Mouse (Mus musculus) hindlimb bud, embryonic 11.5 days (tissue): ENCODE data around the gene C1qtnf5.

Experiments used
- DNase-seq: peaks from one replicate; pipeline ENCODE4 v3.0.0-alpha.2; 2012; ENCODE audit warnings: low read depth, low spot score; ENCODE audit errors: extremely low spot score

The C1qtnf5 gene

DNA sequence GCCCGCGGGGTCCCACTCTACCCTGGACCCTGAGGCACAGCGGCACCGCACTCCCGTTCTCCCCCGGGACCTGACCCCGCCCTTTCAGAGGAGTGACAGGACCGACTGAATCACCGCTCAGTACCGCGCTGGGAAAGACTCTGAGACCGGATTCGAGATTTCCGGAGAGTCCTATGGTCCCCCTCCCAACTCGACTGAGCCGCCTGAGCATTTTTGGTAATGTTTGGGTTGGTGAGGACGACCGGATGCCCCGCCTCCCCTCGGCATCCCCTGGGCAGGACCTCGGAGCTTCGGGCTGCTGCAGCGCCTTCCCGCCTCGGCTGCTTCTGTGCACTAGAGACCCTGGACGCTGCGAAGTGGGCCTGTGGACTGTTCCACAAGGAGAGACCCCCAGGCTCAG lies 23.0 kb downstream of the C1qtnf5 start:
- DNase-seq: no peak

DNA sequence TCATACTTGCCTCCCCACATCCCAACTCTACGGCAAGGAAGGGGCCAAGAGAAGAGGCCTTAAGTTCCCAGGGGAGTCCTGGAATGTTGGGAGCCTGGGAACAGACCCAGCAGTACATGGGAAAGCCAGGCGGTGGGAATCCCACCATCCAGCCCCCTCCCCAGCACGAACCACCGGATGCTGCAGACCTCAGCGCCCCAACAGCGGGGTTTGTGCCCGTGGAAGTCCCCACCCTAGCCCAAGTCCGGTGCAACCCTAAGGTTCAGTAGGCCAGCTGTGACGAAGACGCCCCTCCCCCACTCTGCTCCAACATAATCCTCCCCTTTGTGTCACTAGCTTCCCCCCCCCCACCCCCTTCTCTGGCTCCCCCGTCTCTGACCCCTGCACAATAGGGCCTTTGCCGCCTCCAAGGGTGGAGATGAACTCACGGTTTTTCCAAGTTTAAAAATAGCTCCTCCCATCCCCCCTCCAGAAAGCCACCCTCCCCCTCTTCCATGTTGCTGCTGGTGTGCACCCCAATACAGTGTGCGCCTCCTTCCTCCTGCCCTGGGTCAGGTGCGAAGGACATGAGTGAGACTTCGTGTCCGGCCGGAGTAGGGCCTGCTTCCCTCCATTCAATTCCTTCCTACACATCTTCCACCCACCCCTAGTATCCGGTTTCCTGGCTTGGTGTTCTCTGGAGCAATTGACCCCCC lies 23.7 kb downstream of the C1qtnf5 start:
- no peak for DNase-seq

GRCm38 (mm10) chr9:44131276-44131590 lies 24.2 kb downstream of the C1qtnf5 start:
- DNase-seq: no peak

DNA sequence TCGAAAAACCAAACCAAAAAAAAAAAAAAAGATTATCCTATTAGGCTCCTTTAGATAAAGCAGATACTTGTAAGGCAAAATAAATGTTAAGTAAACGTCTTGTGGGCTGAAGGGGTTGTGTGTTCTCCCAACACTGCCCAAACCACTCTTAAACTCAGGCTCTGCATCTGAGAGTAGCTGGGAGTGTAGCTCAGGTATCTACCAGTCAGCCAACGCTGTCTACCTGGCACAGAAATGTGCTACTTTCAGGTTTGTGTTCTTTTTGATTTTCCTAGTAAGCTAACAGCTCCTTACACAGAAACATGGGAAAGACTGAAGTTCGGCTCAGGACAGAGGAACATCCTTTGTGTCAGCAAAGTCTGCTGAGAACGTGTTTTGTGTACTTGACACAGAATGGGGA lies 25.2 kb downstream of the C1qtnf5 start:
- DNase-seq: no peak

DNA sequence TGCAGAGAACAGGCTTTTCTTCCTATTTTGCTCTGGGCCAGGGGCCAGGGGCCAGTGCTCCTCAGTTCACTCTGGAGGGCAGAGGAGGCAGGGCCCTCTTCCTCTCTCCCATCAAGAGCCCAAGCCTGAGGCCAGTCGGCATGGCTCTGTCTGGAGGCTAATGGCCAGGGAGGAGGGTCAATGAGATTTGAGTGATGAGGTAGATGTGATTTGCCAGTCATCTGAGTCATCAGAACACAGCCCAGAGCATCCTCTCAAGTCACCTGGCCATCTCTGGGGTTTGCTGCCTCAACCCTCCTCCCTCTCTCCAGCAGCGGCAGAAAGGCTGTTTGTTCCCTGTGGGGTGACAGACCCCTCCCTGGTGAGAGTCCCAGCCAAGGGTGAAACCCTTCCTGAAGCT lies 26.2 kb downstream of the C1qtnf5 start:
- no peak for DNase-seq

DNA sequence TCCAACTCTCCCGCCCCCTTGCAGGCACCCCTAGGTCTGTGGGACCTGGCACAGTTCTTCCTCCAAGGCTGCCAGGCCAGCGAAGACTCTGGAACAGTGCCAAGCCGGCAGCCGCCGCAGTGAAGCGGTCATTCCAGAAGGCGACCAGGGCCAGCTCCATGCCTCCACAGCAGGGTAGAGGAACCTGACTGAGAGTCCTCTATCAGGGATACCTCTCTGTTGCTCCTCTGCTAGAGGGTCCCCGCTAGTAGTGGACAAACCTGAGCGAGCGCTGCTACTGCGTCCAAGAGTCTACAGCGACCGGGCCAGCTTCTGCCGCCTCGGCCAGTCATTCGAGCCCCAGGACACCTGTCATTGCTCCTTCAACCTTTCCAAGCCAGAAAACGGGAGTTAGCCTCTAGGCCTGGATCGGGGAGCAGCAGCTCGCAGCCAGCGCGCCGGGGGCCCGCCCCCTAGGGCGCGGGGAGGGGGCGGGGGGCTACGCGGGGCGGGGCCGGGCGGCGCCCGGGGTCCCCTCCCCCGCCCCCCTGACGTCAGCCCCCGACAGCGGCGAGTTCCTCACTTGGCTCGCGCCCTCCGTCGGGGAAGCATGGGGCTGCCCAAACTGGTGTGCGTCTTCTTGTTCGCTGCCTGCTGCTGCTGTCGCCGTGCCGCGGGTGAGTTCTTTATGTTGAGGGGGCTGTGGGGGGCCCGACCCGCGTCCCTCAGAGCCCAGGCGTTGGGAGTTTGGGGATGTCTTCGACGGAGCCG lies 27.2 kb downstream of the C1qtnf5 start, which contains the start of gene Mcam:
Mcam (plus strand) TSS at position 369 of the 750 bp plus-strand sequence.
- no peak for DNase-seq

DNA sequence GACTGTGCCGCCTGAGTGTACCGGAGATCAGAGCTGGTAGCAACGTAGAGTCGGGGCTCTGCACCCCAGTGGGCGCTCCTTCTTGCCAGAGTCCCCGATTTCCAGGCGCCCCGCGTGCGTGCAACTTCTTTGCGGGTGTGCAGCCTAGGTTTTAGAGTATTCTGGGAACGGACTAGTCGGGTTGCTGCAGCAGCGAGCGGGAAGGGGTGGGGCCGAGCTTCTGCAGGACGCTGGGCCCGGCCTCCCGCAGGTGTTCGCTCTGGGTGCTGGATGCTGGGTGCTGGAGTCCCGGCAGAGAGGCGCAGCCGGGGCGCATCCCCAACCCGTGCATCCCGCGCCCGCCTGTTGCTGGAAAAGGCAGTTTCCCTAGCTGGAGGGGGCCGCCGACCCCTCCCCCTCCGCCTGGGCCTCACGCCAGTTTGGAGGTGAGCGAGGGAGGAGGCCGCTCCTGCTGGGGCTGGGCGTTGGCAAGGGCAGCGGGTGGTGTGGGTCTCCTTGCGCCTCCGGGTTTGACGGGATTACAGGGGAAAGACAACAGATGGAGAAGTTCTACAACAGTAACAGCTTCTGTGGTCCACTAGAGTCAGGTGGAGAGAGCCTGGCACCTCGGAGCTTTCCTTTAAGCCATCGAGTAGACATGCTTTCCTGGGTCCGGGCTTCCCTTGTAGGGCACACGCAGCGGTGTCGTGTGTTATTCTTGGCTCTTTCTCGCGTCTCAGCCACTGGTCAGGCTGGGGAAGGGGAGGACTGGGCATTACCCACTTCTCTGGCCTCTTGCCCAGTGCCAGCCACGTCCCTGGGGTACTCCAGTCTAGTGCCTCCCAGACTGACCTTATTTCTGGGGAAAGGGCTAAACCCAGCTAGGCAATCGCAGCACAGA lies 28.0 kb downstream of the C1qtnf5 start:
- no peak for DNase-seq

GRCm38 (mm10) chr9:44135731-44136411 lies 28.8 kb downstream of the C1qtnf5 start:
- no peak for DNase-seq

DNA sequence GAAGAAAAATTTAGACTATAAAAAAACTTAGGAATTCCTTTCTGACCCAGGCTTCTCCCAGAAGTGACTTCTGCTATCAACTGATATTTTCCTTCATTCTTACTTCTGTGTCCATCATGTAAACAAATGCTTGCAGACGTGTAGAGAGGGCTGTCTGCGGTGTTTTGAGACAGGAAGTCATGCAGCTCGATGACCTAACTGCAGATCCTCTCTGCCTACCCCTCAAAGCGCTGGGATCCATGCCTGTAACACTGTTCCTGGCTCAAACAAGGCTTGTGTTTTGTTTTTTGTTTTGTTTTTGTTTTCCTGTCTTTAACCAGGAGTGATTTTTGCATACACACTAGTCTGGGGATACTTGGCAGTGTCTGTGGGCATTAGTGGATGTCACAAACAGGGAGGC lies 30.8 kb downstream of the C1qtnf5 start:
- DNase-seq: no peak

- no peak for DNase-seq
These were observed 34.9 kb downstream of the C1qtnf5 start for GRCm38 (mm10) chr9:44141951-44142350.

GRCm38 (mm10) chr9:44143421-44143820 lies 36.4 kb downstream of the C1qtnf5 start:
- no peak for DNase-seq

DNA sequence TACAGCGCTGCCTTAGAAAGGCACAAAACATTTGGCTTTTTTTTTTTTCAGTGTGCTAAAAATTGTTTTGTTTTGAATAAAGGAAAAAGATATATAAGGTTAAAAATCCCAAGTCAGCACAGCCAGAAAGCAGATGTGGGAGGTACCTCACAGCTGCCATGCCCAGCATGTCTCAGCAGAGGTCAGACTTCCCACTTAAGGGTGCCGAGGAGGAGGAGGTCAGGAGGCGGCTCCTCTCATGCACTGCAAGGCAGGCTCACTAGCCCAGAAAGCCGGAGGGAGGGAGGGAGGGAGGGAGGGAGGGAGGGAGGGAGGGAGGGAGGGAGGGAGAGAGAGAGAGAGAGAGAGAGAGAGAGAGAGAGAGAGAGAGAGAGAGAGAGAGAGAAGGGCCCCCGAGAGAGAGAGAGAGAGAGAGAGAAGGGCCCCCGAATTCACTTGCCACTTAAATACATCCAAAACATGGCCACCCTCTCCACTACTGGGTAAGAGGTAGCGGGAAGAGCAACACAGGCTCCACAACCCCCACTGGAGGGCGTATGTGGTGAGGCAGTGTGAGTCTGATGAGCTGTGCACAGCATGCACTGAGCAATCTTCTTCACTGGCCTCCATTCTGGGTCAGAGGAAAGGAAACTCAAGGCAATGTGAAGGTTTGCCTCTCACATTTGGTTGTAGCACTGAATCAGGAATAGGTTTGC lies 37.1 kb downstream of the C1qtnf5 start:
- DNase-seq: no peak

DNA sequence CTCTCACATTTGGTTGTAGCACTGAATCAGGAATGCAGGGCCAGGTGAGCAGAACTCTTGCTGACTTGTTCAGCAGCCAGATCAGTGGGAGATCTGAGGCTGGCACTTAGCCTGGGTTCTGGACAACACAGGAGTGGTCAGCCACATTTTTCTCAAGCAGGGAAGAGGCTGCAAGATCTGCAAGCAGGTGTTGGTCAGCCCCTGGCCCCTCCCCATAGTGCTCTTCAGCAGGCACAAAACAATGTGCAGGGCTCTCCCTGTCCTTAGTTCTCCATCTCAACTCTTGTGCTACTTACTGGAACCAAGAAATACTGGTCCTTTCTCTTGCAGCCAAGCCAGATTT lies 37.6 kb downstream of the C1qtnf5 start:
- no peak for DNase-seq

GRCm38 (mm10) chr9:44147290-44147689 lies 40.2 kb downstream of the C1qtnf5 start:
- DNase-seq: no peak
